Mouse (Mus musculus) left cerebral cortex, adult 9 months (tissue): Measurements from ENCODE around the gene Egf.
"Not testable (repeated sequence)": the region's sequence is repeated elsewhere in the genome, so short reads cannot be mapped to it uniquely, and the experiment has no call there.

ENCODE experiments used
- DNase-seq, 2 experiments: peaks; one replicate each; pipeline ENCODE4 v3.0.0; 2022; ENCODE audit warnings: low spot score in 2 of 2

The Egf gene

DNA sequence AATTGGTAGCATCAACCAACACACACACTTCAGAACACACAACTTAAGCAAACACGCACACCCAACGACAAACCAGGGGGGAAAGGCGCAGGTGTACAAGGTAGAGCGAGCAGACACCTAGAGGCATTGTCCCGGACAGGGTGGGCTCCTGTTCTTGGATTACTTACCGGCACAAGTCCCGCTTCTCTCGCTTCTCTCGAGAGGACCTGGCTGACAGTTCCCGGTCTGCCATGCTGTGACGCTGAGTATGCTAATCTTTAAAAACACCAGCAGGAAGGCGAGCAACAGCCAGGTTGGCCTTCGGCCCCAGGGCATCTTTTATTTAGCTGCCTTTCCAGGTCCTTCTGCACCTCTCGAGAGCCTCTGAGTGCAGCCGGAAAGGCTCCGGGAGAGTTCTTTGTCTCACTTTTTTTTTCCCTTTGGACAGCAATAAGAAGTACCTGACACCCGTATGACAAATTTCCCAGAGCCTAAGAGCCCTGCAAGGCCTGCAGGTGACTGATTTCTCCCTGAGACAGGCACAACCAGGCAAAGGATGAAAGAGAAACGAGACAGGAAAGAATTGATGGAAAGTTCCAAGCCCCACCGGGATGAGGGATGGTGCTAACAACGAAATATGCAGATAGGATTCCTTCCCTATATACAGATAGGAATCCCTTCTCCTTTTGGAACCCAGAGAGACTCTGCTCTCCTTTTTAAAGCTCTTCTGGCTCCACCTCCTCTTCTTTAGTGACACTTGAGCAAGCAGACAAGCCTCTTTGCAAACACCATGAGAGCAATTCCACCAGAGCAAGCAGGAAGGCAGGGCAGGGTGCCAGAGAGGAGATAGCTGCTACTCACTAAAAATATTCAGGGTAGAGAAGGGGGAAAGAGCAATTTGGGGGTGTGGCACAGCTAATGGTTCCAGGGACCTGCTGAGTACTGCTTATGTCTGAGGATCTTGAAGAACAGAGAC, at the start of gene Egf:
TSS of gene Egf (minus strand) at position 667 of the 955 bp plus-strand sequence.
- no peak for DNase-seq

DNA sequence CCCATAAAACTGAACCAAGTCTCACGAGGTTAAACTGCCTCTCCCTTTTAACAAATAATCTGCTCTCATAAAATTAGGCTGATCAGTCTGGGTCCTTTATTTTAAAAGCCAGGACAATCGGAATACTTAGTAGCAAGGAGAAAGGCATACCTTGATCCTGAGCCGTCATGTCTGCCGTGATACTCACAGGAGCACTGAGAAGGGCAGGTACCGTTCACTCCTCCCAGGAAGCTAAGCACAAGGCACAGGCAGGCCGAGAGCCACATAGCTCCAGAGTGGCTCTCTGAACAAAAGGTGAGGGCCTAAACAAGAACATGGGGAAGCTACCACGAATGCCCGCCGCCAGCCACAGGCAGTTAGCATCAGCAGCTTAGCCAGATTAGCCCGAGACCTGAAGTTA, 48.6 kb upstream of the Egf start, which contains the start of gene Lrit3:
TSS of gene Lrit3 (minus strand) at position 266 of the 400 bp plus-strand sequence.
- DNase-seq: no peak

DNA sequence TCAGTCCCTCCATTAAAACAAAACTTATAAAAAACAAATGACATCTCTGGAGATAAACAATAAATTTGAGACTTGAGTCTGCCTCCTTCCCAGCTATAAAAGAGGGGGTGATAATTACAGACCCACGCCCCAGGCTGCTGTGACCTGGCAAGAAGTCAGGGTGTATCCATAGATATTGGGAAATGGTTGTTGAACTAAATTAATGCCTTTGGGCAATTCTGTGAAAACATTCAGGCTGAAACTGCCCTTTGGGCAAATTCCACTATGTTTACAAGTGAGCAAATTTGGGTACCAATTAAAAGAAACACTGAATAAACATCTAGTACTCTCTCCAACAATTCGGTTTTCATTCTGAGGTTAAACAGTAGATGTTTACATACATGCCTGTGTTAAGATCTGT, 43.9 kb upstream of the Egf start:
- no peak for DNase-seq

DNA sequence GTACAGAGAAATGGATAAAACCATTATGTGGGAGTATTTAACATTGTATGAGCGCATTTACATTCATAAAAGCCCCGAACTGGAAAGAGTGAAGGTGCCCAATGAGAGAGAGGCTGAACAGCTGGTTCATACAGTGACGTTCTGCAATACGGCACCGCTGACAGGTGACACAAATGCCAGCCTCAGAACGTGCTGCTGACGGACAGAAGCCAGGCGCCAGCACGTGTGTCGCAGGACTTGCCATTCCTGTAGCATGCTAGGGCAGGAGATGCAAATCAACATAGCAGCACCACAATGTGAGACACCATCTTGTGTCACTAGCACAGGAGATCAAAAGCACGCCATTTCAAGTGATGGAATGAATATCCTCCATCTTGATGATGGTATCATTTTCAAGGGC, 43.4 kb upstream of the Egf start:
- no peak for DNase-seq

DNA sequence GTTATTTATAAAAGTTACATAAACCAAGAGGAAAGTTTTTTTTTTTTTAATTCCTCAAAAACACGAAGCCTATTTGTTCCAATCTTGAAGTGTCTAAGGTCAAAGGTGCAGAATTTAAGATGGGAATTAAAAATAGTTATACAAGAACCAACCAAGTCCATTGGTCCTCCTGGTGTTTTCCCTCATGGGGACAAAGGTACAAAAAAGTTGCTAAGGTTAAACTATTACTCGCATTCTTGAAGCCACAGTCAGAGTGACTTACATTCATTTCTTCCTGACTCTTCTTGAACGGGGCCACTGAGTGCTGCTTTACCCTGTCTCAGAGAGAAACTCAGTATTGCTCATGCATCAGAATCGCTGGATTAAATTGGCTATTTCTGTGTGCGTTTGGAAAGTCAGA, 42.2 kb upstream of the Egf start:
- DNase-seq: no peak

DNA sequence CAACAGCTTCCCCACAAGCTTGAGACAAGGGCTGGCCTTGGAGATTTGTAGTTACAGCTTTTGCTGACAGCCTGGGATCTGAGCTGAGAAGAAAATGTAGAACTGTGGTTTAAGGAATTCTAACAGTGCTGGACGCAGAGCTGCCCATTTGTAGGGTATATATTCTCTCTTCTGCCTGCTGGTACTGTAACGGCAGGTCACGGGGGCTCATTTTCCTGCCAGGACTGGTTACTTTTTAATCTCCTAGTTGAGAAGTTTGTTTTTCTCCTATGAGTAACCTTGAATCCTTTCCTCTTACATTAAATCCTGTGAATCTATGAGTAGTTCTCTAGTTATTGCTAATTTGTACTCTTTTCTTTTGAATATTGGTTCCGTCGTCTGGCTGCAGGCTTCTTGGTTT, 38.7 kb upstream of the Egf start:
- DNase-seq: no peak

DNA sequence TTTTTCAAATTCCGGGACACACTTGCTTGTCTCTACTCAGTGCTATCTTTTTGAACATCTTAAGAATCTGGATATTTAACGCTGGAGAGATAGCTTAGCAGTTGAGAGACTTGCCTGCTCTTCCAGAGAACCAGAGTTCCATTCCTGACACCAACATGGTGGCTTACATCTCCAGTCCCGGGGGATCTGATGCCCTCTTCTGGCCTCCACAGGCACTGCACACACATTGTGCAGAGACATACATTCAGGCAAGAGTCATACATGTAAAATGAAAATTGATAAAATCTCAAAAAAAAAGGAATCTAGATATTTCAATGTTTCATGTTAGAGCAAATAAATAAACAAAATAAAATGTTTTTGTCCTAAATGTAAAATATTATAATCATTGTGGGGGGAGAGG, 27.6 kb upstream of the Egf start:
- DNase-seq: no peak

DNA sequence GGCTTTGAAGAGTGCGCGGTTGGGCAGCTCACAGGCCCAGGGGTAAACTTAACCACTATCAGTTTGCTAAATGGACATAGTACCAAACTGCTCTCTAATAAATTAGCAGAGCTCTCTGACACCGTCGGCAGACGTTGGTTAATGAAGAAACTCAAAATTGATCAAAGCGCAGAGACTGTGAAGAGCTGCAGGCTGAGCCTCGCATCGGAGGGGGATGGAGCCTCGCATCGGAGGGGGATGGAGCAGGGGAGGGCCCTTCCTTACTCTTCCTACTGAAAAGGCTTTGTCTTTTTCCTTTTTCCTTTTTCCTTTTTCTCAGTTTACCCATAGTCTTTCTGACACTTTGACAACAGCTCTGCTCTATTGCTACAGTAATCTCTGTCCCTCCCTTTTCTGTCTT, 26.3 kb upstream of the Egf start:
- no peak for DNase-seq

DNA sequence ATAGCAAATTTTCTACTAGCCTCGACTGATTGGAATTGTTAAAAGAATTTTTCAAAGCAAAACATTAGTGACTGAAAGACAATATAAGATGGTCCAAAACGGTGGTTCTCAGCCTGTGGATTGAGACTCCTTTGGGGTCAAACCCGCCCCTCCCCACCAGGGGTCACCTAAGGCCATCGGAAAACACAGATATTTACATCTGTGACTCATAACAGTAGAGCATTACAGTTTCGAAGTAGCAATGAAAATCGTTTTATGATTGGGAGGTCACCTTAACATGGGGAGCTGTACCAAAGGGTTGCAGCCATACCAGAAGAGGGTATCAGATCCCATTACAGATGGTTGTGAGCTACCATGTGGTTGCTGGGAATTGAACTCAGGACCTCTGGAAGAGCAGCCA, 16.1 kb upstream of the Egf start:
- DNase-seq: no peak

DNA sequence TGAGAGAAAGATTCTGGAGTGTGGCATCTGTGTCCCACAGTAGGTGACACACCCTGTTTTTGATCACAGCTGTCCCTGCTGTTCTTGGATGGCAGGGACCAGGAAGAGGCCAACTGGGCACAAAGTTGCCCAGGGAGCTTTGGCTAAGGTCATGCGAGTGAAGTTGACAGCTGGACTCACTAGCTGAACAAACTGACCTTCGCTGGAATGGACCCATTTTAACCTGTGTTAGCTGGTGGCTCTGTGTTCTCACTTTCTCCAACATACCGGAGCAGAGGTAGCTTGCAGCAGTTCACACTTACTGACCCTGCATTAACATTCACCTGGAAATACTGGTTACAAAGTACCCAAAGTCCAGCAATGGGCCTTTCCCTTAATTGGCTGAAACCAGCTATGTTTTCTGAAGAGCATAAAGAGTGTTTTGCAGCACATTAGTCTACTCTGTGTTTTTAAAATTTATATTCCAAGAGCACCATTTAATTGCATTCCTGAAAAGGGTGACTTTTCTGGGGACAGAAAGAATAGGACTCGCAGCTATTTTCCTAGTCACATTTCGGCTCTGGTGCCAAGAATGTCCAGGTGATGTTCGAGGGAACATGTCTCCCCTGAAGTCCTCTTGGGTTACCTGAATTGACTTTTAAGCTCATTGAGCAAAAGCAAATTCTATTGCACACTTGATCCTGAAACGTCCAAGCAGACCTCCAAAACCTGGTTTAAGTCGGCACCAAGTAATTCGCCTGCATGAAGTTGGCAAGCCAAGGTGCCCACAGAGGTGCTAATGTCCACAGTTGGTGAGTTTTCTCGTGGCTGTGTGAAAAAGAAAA, 12.1 kb upstream of the Egf start:
- no peak for DNase-seq

DNA sequence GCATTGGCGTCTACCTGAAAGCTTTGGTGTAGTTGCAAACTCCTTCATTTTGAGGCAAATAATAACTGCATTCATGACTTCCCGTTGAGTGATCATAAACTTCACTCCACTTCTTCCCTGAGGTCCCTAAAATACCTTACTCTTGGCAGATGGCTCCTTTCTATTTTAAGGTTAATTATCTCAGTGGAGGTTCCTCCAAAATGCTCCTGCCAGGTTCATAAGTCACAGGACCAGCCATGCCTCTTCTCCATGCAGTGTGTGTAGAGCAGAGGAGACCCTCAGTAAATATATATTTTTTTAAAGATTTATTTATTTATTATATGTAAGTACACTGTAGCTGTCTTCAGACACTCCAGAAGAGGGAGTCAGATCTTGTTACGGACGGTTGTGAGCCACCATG, 11.0 kb upstream of the Egf start:
- DNase-seq: no peak

DNA sequence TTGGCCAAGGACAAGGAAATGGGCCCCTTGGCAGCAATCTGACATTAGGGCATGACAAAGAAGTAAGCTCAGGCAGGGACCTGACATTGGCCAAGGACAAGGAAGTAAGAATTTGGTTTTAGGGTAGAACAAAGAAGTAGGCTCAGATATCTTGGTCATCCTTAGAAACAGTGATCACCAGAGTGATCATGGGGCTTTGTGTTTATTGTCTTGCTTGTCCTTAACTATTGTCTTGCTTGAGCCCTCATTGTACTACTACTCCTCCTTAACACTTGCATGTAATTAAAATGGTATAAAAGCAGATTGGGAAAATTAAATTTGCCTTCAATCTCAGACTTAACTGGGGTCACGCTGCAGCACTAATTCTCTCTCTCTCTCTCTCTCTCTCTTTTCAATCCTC, 2.5 kb upstream of the Egf start:
- DNase-seq: not testable (repeated sequence)

DNA sequence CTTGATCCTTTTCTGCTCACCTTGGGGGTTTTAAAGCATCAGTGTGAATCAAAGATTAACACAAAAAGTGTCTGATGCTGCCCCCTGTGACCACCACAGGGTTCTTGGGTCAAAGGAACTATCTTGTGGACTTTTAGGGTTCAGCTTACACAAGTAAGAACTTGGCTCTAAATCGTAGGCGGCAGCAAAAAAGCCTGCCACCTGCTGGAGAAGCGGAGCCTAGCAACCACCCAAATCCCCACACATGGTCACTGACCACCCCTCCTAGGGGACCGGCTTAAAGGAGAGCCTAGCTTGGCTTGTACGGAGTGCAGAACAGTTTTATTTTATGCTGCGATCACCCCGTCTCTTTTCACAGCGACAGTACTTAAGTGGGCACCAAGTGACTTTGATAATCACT, 10.3 kb downstream of the Egf start:
- no peak for DNase-seq

DNA sequence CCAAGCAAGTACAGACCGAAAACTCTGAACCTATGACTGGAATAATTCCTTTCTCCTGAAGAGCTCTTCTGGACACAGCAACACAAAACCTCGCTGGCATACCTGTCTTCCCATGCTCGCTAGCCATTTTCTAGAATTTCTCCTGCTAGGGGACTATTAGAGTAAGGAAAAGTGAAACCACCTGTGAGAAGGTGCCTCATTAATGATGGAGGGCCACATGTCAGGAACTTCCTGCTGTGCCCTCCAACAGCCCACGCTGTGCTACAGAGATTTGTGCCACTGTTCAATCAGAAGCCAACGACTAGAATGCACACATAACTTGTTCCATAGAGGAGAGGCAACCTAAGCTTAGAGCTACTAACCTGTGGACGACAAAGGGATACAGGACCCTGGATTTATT, 12.3 kb downstream of the Egf start:
- DNase-seq: no peak

DNA sequence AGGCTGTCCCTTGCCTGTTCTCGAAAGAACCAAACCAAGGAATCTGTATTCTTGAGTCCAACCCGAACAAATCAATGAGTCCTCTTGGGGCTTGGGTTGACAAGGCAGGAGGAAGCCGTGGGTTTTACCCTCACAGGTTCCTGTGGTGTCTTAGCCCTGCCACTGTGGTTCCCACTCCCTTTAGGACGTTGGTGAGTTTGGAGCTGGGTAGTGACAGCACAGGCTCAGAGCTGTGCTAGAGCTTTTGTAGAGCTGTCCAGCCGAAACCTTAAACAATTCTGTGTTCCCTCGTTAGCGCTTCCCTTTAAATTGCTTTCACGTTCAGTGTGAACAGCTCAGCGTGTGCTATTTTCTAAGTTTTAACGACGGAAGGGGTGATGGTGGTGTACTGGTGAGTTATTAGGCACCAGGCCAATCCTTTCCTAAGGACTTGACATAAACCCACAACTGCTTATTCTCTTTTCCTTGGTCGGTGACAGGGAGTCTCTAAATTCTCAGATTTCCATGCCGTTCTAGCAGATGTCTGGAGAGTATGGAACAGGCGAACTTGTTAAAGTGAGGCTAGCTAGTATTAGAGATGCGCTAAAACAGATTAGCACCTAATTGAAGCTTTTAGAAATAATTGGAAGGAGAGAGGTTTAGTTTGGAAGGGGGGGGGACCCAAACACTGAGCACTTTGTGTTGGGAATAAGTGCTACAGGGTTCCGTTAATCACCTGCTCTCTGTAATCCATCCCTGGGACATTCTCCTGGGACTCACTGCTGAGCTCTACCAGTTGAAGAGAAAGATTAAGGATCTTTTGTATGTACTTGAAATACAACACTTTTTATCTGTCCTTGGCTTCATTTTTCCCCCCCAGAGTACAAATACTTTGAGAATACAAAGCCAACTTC, 16.6 kb downstream of the Egf start:
- no peak for DNase-seq

DNA sequence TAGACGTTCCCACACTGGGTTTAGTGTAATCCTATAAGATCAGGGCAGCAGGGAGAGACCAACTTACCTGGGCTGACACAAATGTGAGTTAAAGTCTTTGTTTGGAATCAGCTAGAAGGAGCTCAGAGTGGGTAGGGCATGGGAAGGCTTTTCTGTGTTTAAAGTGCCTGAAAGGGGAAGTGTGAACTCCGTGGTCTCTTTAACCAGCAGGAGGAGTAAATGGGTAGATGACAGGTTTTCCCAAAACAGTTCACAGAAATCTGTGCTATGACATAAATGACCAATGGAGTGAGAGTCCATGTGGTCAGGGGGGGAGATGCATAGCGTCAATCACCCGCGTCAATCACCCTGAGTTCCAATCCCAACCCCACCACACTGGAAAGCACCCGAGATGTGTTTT, 23.5 kb downstream of the Egf start:
- DNase-seq: no peak

DNA sequence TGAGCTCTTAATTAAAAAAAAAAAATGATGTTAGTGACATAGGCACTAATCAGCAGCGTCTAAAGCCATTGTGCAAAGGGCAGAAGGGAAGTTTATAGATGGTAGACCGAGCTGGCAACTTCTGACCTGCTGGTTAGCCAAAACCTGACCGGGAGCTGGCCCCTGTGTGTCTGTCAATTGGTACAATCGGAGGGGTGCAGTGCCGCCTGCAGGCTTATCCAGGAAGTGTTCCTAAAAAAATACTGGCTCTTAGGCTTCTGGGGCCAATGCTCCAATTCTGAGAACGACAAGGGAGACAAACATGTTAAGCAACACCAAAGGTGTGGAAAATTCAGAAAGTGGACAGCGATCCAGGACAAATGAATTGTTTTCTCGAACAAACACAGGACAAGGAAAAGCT, 24.7 kb downstream of the Egf start:
- no peak for DNase-seq

DNA sequence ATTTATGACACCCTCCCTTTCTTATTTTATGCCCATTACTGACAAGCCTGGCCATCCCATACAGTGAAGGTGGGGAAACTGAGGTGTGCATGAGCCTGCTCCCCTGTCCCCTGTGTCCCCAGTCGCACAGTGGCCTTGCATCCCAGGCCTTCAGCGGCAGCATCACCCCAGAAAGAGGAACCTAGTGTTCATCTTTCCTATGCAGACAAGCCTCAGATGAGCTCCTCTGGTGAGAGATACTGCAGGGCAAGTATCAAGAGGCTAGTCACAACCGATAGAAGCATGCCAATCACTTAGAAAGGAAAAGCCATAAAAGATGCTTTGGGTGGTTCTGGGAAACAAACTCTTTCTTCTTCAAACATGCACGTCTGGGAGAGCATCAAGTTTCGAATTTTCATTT, 25.2 kb downstream of the Egf start:
- no peak for DNase-seq

DNA sequence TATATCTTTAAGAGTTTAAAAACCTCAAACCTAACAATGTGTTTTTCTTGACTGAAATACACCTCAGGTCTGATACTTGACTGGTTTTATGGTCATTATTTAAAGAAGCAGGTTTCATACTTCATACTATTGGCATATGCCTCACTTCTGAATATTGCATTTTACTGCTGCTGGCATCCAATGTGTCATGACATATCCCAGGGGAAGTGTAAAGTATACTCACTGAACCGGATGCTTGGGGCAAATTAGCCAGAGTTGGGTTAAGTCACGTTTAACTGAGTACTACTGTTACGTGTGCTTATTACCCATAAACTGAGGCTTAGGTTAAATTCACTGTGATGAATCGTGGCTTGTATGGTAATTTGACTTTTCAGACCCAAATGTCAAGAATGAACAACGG, 29.5 kb downstream of the Egf start:
- DNase-seq: no peak

DNA sequence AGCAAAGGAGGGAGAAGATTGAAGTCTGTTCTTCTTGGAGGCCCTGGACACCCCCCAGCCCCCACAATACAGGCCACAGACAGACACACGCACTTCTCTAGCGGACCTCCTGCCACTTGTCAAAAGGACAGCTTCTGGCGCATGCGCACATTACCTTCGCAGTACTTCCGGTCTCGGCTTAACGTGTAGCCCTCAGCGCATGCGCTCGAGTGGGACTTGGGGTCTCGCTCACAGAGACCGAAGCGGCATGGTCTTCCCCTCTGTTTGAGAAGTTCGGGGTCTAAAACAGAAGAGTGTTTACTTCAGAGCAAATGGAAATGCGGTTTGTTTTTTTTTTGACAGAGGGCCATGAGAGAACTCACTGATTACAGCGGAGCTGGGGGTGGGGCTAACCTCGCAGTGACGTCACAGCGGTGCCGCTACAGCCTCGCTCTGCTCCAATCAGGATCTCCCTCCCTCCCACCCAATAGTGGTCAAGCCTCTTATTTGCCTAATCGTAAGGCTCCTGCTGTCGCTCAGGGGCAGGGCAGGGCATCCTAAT, 30.1 kb downstream of the Egf start:
- DNase-seq: peak; percentile 84 to 94

DNA sequence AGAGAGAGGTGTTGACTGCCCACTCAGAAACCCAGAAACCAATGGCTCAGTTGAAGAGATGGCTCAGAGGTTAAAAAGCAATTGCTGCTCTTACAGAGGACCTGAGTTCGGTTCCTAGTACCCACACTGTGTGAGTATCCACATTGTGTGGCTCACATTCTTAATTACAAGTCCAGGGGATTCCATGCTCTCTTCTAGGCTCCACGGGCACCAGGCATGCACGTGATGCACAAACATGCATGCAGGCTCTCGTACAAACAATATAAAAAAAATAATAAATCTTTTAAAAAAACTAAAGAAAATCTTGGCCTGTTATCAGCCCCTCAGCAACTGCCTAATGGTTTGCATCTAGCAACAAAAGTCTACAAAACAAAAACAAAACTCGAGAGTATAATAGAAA, 30.6 kb downstream of the Egf start:
- no peak for DNase-seq

DNA sequence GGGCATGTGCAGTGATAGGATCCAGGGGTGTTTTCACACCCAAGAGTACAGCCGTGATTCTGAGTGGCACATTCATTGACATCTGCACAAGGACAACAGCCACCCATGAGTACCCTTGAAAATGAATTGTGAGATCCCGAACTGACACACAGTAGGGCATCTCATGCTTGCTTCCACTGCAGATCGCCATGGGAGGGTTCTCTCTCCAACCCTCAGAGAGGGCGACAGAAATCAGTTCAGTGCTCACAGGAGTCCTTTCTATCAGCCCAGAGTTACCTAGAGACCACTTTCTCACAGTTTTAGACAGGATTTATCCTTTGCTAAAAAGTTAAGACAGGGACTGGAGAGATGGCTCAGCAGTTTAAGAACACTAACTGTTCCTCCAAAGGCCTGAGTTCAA, 31.8 kb downstream of the Egf start:
- no peak for DNase-seq
